Mouse (Mus musculus) midbrain, embryonic 13.5 days (tissue): ENCODE data around the gene Rapgef5. TPM values are rescaled to one million over a fixed set of nuclear protein-coding genes. Genes with fewer than 3 reads are reported as not detected.

Experiments used
- ATAC-seq: fragments of 200-750 bp; cut with Nextera tagmentation; 2 replicates; pipeline ENCODE4 v1.8.0; 2017; ENCODE audit warnings: mild to moderate bottlenecking, moderate TSS enrichment, moderate library complexity
- H3K27ac ChIP-seq: fragments of 300-500 bp; sonication (generic); 2 replicates; pipeline ENCODE4 v1.5.1; 2015; ENCODE audit warnings: inconsistent platforms, mild to moderate bottlenecking, moderate library complexity
- H3K27me3 ChIP-seq: fragments of 300-500 bp; sonication (generic); 2 replicates; pipeline ENCODE4 v1.6.1; 2015; ENCODE audit warnings: mild to moderate bottlenecking, inconsistent platforms
- H3K36me3 ChIP-seq: fragments of 300-500 bp; sonication (generic); 2 replicates; pipeline ENCODE4 v1.6.1; 2015; ENCODE audit warnings: mild to moderate bottlenecking, inconsistent platforms
- H3K4me1 ChIP-seq: fragments of 300-500 bp; sonication (generic); replicated peaks from 2 replicates; pipeline ENCODE4 v1.6.1; 2015; ENCODE audit warnings: inconsistent platforms
- H3K4me2 ChIP-seq: fragments of 300-500 bp; sonication (generic); replicated peaks from 2 replicates; pipeline ENCODE4 v1.6.1; 2015; ENCODE audit warnings: moderate library complexity, mild to moderate bottlenecking, inconsistent platforms
- H3K4me3 ChIP-seq: fragments of 300-500 bp; sonication (generic); replicated peaks from 2 replicates; pipeline ENCODE4 v1.5.1; 2015; ENCODE audit warnings: mild to moderate bottlenecking, inconsistent platforms
- H3K9ac ChIP-seq: fragments of 300-500 bp; sonication (generic); replicated peaks from 2 replicates; pipeline ENCODE4 v1.6.1; 2015; ENCODE audit warnings: mild to moderate bottlenecking, inconsistent platforms
- H3K9me3 ChIP-seq: fragments of 300-500 bp; sonication (generic); 2 replicates; pipeline ENCODE4 v1.6.1; 2016; ENCODE audit warnings: mild to moderate bottlenecking, inconsistent platforms
- WGBS: fragments of 180-500 bp; shearing (Covaris S2); methylation state at CpG from one replicate; pipeline ENCODE4 v1.1.7; 2015; 5-methylcytosine and 5-hydroxymethylcytosine counted together
- polyA plus RNA-seq: library from polyadenylated mRNA; unstranded; fragments of >200 nt; fragmentation: Nextera tagmentation; extraction: Ambion mirVana; gene quantifications from 2 replicates; pipeline ENCODE4 v1.2.1, GENCODE M21; 2015

Gene Rapgef5
- polyA plus RNA-seq, 1 experiment from 2014 or later = 42.1 TPM

DNA sequence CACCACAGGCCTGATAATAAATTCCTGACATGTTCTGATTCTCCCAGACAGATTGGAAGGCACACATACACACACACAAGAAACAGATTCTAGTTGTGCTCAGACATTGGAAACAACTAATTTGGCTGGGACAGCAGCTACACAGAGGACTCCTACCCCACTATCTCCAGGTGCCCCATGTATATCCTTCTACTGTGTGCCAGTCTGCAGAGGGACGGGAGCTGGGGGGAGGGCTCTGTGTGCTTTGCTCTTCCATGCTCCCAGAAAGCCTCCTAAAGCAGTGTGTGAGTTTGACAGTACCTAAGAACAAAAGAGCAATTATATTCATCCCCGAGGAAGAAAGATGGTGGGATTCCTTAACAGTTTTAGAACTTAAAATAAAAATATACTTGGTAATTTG, 187.1 kb downstream of the Rapgef5 start:
- Histone ChIP-seq H3K27ac (no peak overlapping the region), H3K27me3 (no peaks in the 10 kb centered on the region), H3K9me3 (no peaks in the 10 kb centered on the region), H3K4me2 (no peak overlapping the region), H3K4me1 (peaks cover 36% of the 10 kb centered on the region), H3K9ac (no peak overlapping the region), H3K4me3 (no peak overlapping the region), H3K36me3 (no peaks in the 10 kb centered on the region)
- ATAC-seq = no peak
- WGBS = 40% methylated on average over 2 of the region's 2 CpGs

GRCm38 (mm10) chr12:117705308-117705707, 189.0 kb downstream of the Rapgef5 start:
- ATAC-seq = no peak

GRCm38 (mm10) chr12:117709280-117709679, 193.0 kb downstream of the Rapgef5 start:
- Histone ChIP-seq H3K9ac (no peak overlapping the region; the same call in 1 of the 2 replicates), H3K4me3 (no peak overlapping the region), H3K4me2 (0 out of 2 replicates have a peak overlapping the region, but pooled peaks have one; percentile 11), H3K4me1 (peaks cover 30% of the 10 kb centered on the region), H3K9me3 (no peaks in the 10 kb centered on the region), H3K36me3 (peaks cover 3% of the 10 kb centered on the region; the same call in 1 of the 2 replicates), H3K27ac (peak overlapping the region; percentile 72), H3K27me3 (no peaks in the 10 kb centered on the region)
- ATAC-seq = peak; percentile 44; the same call in 1 of the 2 replicates
- 59% methylated on average over 12 of the region's 12 CpGs for WGBS

More at GRCm38 (mm10) chr12:117705308-117705707, 189.0 kb downstream of the Rapgef5 start:
- no peak overlapping the region for H3K27ac ChIP-seq
- peaks cover 29% of the 10 kb centered on the region for H3K4me1 ChIP-seq
- 74% methylated on average over 3 of the region's 3 CpGs for WGBS
- H3K9ac ChIP-seq = no peak overlapping the region
- H3K9me3 ChIP-seq = no peaks in the 10 kb centered on the region
- no peak overlapping the region for H3K4me3 ChIP-seq
- no peak overlapping the region for H3K4me2 ChIP-seq
- H3K27me3 ChIP-seq = no peaks in the 10 kb centered on the region
- H3K36me3 ChIP-seq = no peaks in the 10 kb centered on the region

- H3K27ac ChIP-seq = no peak overlapping the region
These were observed 196.2 kb downstream of the Rapgef5 start for GRCm38 (mm10) chr12:117712474-117712873.

DNA sequence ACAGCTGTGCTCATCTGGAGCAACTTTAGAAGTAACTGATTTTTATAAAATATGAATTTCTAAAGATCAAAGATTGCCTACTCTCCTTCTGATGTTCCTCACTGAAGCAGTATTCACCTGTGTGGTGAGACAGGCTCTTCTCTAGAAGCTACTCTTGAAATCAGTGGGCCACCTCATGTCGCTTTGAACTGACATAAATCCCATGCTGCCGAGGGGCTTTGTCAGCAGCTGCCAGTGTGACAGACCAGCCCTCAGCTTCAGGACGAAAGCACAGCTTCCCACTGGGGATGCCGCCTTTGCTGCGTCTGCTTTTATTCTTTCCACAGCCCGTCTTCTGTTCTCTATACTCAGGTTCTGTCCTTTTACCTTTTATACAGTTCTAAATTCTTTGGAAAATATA, 197.3 kb downstream of the Rapgef5 start:
- Histone ChIP-seq H3K4me2 (no peak overlapping the region), H3K27me3 (no peaks in the 10 kb centered on the region), H3K27ac (peak overlapping the region; percentile 61), H3K4me3 (no peak overlapping the region), H3K36me3 (peaks cover 3% of the 10 kb centered on the region; the same call in 1 of the 2 replicates), H3K9me3 (no peaks in the 10 kb centered on the region), H3K9ac (no peak overlapping the region), H3K4me1 (peaks cover 25% of the 10 kb centered on the region)
- WGBS = 16% methylated on average over 6 of the region's 6 CpGs
- ATAC-seq = peak; percentile 75

More at GRCm38 (mm10) chr12:117712474-117712873, 196.2 kb downstream of the Rapgef5 start:
- Histone ChIP-seq H3K4me3 (no peak overlapping the region), H3K4me2 (no peak overlapping the region), H3K9ac (no peak overlapping the region), H3K9me3 (no peaks in the 10 kb centered on the region), H3K4me1 (peaks cover 27% of the 10 kb centered on the region), H3K36me3 (peaks cover 3% of the 10 kb centered on the region; the same call in 1 of the 2 replicates), H3K27me3 (no peaks in the 10 kb centered on the region)
- ATAC-seq = no peak
- 92% methylated on average over 6 of the region's 6 CpGs for whole genome bisulfite sequencing

- Histone ChIP-seq H3K9ac (no peak overlapping the region), H3K4me3 (no peak overlapping the region), H3K36me3 (peaks cover 24% of the 10 kb centered on the region), H3K4me1 (peaks cover 25% of the 10 kb centered on the region), H3K9me3 (no peaks in the 10 kb centered on the region), H3K27me3 (no peaks in the 10 kb centered on the region), H3K4me2 (no peak overlapping the region), H3K27ac (peak overlapping the region; percentile 59)
- WGBS = 42% methylated on average over 14 of the region's 14 CpGs
- ATAC-seq = peak; percentile 92
These were observed 204.8 kb downstream of the Rapgef5 start for GRCm38 (mm10) chr12:117720794-117721747.

DNA sequence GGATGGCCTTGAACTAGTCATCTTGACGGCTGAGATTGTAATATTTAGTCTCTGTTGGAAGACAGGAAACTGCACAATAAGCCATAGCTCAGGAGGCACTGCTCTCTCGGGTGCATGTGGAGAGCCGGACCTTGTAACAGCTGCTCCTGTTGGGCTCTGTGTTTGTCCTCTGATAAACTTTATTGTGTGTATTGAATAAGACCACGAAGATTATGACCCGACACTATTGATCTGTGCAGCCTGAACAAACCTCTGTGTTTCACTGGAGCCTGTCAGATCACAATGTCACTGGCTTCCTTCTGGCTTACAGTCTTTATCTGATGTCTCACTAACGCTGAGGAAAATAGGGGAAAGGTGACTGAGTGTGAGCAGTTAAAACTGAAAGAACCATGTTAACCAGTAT, 205.5 kb downstream of the Rapgef5 start:
- no peaks in the 10 kb centered on the region for H3K27me3 ChIP-seq
- peak overlapping the region; percentile 59 for H3K27ac ChIP-seq
- no peak overlapping the region for H3K4me2 ChIP-seq
- WGBS = 19% methylated on average over 6 of the region's 6 CpGs
- ATAC-seq = peak; percentile 63
- no peak overlapping the region for H3K4me3 ChIP-seq
- H3K9me3 ChIP-seq = no peaks in the 10 kb centered on the region
- H3K4me1 ChIP-seq = peaks cover 25% of the 10 kb centered on the region
- H3K9ac ChIP-seq = no peak overlapping the region
- H3K36me3 ChIP-seq = peaks cover 31% of the 10 kb centered on the region

DNA sequence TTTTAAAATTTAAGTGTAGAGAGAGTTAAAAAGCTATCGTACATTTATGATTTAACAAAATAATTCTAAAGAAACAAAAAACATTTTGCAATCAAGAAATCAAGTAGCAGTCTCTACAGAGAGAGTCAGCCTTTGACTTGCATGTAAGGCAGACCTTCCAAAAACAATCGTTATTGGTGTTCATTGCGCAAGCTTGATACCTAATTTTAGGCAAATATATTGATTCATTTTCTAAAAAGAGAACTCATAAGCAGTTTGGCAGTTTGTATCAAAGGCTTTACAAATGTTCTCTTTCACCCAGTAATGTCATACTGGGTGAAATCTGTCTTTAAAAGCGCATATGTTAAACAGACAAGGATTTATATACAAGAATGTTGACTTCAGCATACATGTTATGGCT, 208.7 kb downstream of the Rapgef5 start:
- ATAC-seq = no peak
- peaks cover 42% of the 10 kb centered on the region for H3K4me1 ChIP-seq
- H3K36me3 ChIP-seq = peaks cover 34% of the 10 kb centered on the region
- 95% methylated on average over 4 of the region's 4 CpGs for WGBS
- H3K27ac ChIP-seq = no peak overlapping the region
- no peak overlapping the region for H3K4me3 ChIP-seq
- H3K9me3 ChIP-seq = no peaks in the 10 kb centered on the region
- no peaks in the 10 kb centered on the region for H3K27me3 ChIP-seq
- H3K9ac ChIP-seq = no peak overlapping the region
- H3K4me2 ChIP-seq = no peak overlapping the region

GRCm38 (mm10) chr12:117727481-117728177, 211.3 kb downstream of the Rapgef5 start:
- 79% methylated on average over 8 of the region's 8 CpGs for WGBS
- Histone ChIP-seq H3K4me1 (peaks cover 17% of the 10 kb centered on the region), H3K27ac (peak overlapping the region; percentile 65), H3K4me2 (no peak overlapping the region), H3K27me3 (no peaks in the 10 kb centered on the region), H3K9ac (no peak overlapping the region), H3K36me3 (peaks cover 36% of the 10 kb centered on the region), H3K9me3 (no peaks in the 10 kb centered on the region), H3K4me3 (no peak overlapping the region)
- 0 out of 2 replicates have a peak, but pooled peaks have one; percentile 26 for ATAC-seq

DNA sequence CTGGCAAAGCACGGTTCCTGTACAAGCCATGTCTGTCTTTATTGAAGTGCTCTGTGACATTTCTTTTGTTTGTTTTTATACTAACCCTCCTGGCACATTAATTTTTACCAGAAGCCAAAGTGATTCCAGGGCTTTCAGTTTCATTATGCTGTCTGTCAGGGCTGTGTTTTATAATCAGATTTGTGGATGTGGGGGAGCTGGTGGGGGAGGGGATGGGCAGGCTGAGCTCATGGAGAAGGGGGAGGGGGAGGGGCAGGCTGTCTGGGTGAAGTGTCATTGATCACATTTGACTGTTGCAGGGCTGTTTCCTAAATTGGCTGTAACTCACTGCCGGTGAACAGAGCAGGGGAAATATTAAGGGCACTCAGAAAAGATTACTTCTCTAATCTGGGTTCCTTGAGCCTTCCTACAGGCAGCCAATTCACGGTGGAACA, 211.9 kb downstream of the Rapgef5 start:
- 17% methylated on average over 3 of the region's 3 CpGs for WGBS
- H3K27ac ChIP-seq = peak overlapping the region; percentile 65
- ATAC-seq = peak; percentile 68

GRCm38 (mm10) chr12:117733611-117734010, 217.3 kb downstream of the Rapgef5 start:
- Histone ChIP-seq H3K36me3 (0 out of 2 replicates have a peak, but pooled peaks cover 14% of the 10 kb centered on the region), H3K4me1 (peaks cover 34% of the 10 kb centered on the region), H3K27me3 (no peaks in the 10 kb centered on the region), H3K4me2 (no peak overlapping the region), H3K27ac (no peak overlapping the region), H3K9me3 (no peaks in the 10 kb centered on the region), H3K9ac (no peak overlapping the region), H3K4me3 (no peak overlapping the region)
- no peak for ATAC-seq

More for the DNA sequence above, 211.9 kb downstream of the Rapgef5 start:
- no peaks in the 10 kb centered on the region for H3K9me3 ChIP-seq
- peaks cover 17% of the 10 kb centered on the region for H3K4me1 ChIP-seq
- H3K4me3 ChIP-seq = no peak overlapping the region
- H3K9ac ChIP-seq = no peak overlapping the region
- H3K27me3 ChIP-seq = no peaks in the 10 kb centered on the region
- peaks cover 36% of the 10 kb centered on the region for H3K36me3 ChIP-seq
- H3K4me2 ChIP-seq = no peak overlapping the region

GRCm38 (mm10) chr12:117736130-117736529, 219.9 kb downstream of the Rapgef5 start:
- H3K27me3 ChIP-seq = no peaks in the 10 kb centered on the region
- H3K36me3 ChIP-seq = peaks cover 16% of the 10 kb centered on the region; the same call in 1 of the 2 replicates
- no peak for ATAC-seq
- H3K4me1 ChIP-seq = peaks cover 35% of the 10 kb centered on the region
- peak overlapping the region; percentile 76 for H3K27ac ChIP-seq
- WGBS = 93% methylated on average over 3 of the region's 3 CpGs
- H3K4me3 ChIP-seq = no peak overlapping the region
- H3K4me2 ChIP-seq = no peak overlapping the region
- no peak overlapping the region for H3K9ac ChIP-seq
- no peaks in the 10 kb centered on the region for H3K9me3 ChIP-seq
